Comparison of ENCODE assay signal across 13 mouse cellular contexts in genomic region chr14:99548363-99549248, GRCm38 (mm10).
DNase-seq lines count a peak whose midpoint lies in the region; ATAC-seq and TF ChIP-seq lines count a peak whose summit lies in the region.
"Had no signal": no experiment of that assay in that cellular context is flagged by ENCODE, and none has a peak within 500 bp of the region (broad histone marks: within the 10 kb centered on the region; RNA-seq: fewer than 3 reads in every experiment).

No protein-coding gene starts in this region.

- H3K27me3 ChIP-seq in kidney, embryonic 15.5 days, result no peaks in the 10 kb centered on the region
- H3K27me3 ChIP-seq in lung, embryonic 16.5 days (ENCODE audit: control insufficient read depth, insufficient read depth, low read depth, low read length), result no peaks in the 10 kb centered on the region
- no peaks in the 10 kb centered on the region for H3K27me3 ChIP-seq in stomach, postnatal 0 days (ENCODE audit: control insufficient read depth, insufficient read depth, low read length)
- H3K27me3 ChIP-seq: CH12.LX; midbrain, embryonic 15.5 days; neural tube, embryonic 12.5 days had no signal

- H3K4me1 ChIP-seq in kidney, embryonic 15.5 days, result peaks cover 4% of the 10 kb centered on the region; the same call in 1 of the 2 replicates
- H3K4me1 ChIP-seq in embryonic fibroblast, embryonic 13.5 days (ENCODE audit: control insufficient read depth, insufficient read depth, low read length), result peaks cover 10% of the 10 kb centered on the region; the same call in 1 of the 2 replicates
- peaks cover 8% of the 10 kb centered on the region; the same call in 1 of the 2 replicates for H3K4me1 ChIP-seq in lung, embryonic 16.5 days (replicated peaks; ENCODE audit: control insufficient read depth, insufficient read depth, low read length)
- 0 out of 2 replicates have a peak, but pooled peaks cover 2% of the 10 kb centered on the region for H3K4me1 ChIP-seq in stomach, postnatal 0 days (replicated peaks; ENCODE audit: control insufficient read depth, insufficient read depth)
- H3K4me1 ChIP-seq: midbrain, embryonic 15.5 days; neural tube, embryonic 12.5 days had no signal

- TF ChIP-seq EP300 in stomach, postnatal 0 days (optimal IDR thresholded peaks at IDR 0.05), result no peak

- intact Hi-C loops in left cerebral cortex, postnatal 4 days (cut with DNase I), result no loop called here

- H3K4me3 ChIP-seq in kidney, embryonic 15.5 days (replicated peaks), result no peak overlapping the region
- H3K4me3 ChIP-seq in embryonic fibroblast, embryonic 13.5 days (ENCODE audit: insufficient read depth, low read length), result no peak overlapping the region
- no peak overlapping the region for H3K4me3 ChIP-seq in lung, embryonic 16.5 days (ENCODE audit: low read length)
- H3K4me3 ChIP-seq in stomach, postnatal 0 days (ENCODE audit: low read depth, low read length), result no peak overlapping the region
- H3K4me3 ChIP-seq: heart, adult 2 months; midbrain, embryonic 15.5 days; neural tube, embryonic 12.5 days had no signal

- H3K4me2 ChIP-seq in kidney, embryonic 15.5 days, result no peak overlapping the region
- H3K4me2 ChIP-seq in lung, embryonic 16.5 days (ENCODE audit: low read depth, low read length), result peak overlapping the region; percentile 20; the same call in 1 of the 2 replicates
- H3K4me2 ChIP-seq in stomach, postnatal 0 days (replicated peaks; ENCODE audit: low read depth), result no peak overlapping the region
- H3K4me2 ChIP-seq: midbrain, embryonic 15.5 days; neural tube, embryonic 12.5 days had no signal

- H3K9ac ChIP-seq in kidney, embryonic 15.5 days, result no peak overlapping the region
- H3K9ac ChIP-seq in lung, embryonic 16.5 days (ENCODE audit: low read length), result peak overlapping the region; percentile 28; the same call in 1 of the 2 replicates
- no peak overlapping the region for H3K9ac ChIP-seq in stomach, postnatal 0 days (ENCODE audit: low read length)
- H3K9ac ChIP-seq: midbrain, embryonic 15.5 days; neural tube, embryonic 12.5 days had no signal

- no peak overlapping the region for H3K27ac ChIP-seq in kidney, embryonic 15.5 days
- H3K27ac ChIP-seq in embryonic fibroblast, embryonic 13.5 days (ENCODE audit: insufficient read depth, low read length), result peak overlapping the region; percentile 82
- H3K27ac ChIP-seq in lung, embryonic 16.5 days (ENCODE audit: low read length), result peak overlapping the region; percentile 36
- H3K27ac ChIP-seq in stomach, postnatal 0 days (replicated peaks), result peak overlapping the region; percentile 85
- H3K27ac ChIP-seq: heart, adult 2 months; midbrain, embryonic 15.5 days; neural tube, embryonic 12.5 days had no signal

- 60% methylated on average over 14 of the region's 14 CpGs for WGBS in kidney, embryonic 15.5 days
- WGBS in lung, embryonic 16.5 days, result 29% methylated on average over 14 of the region's 14 CpGs
- WGBS in stomach, postnatal 0 days, result 59% methylated on average over 14 of the region's 14 CpGs

- DNase-seq in kidney, postnatal 36 days, result no peak
- DNase-seq in stomach, postnatal 0 days (ENCODE audit: low spot score), result peak; percentile 37
- no peak for DNase-seq in liver
- DNase-seq in thymus, postnatal 36 days, result no peak
- DNase-seq in left cerebral cortex, postnatal 4 days, result no peak
- DNase-seq: heart, adult 2 months; kidney, postnatal 10 days had no signal

- TF ChIP-seq CTCF in embryonic fibroblast, embryonic 13.5 days (IDR thresholded peaks at IDR 0.05; ENCODE audit: borderline replicate concordance, insufficient read depth, low read length), result no peak
- TF ChIP-seq CTCF in stomach, postnatal 0 days (IDR thresholded peaks at IDR 0.05; ENCODE audit: low read depth), result no peak

- no peaks in the 10 kb centered on the region for H3K36me3 ChIP-seq in kidney, embryonic 15.5 days
- no peaks in the 10 kb centered on the region for H3K36me3 ChIP-seq in lung, embryonic 16.5 days (ENCODE audit: control insufficient read depth, insufficient read depth, low read length)
- H3K36me3 ChIP-seq in stomach, postnatal 0 days (ENCODE audit: control insufficient read depth, insufficient read depth, low read length), result no peaks in the 10 kb centered on the region
- H3K36me3 ChIP-seq: midbrain, embryonic 15.5 days; neural tube, embryonic 12.5 days had no signal

- ATAC-seq in kidney, embryonic 15.5 days (replicated peaks; ENCODE audit: low FRiP score), result 0 out of 2 replicates have a peak, but pooled peaks have one; percentile 36
- ATAC-seq in lung, embryonic 16.5 days (ENCODE audit: low read depth), result peak; percentile 65
- ATAC-seq in stomach, postnatal 0 days (ENCODE audit: low FRiP score, low TSS enrichment), result peak; percentile 95
- ATAC-seq: midbrain, embryonic 15.5 days had no signal

- TF ChIP-seq POLR2A in embryonic fibroblast, embryonic 13.5 days (IDR thresholded peaks at IDR 0.05; ENCODE audit: low read depth, low read length), result no peak

- H3K9me3 ChIP-seq in kidney, embryonic 15.5 days (replicated peaks), result no peaks in the 10 kb centered on the region
- H3K9me3 ChIP-seq in lung, embryonic 16.5 days (ENCODE audit: control insufficient read depth, low read length), result no peaks in the 10 kb centered on the region
- H3K9me3 ChIP-seq in stomach, postnatal 0 days (ENCODE audit: control insufficient read depth, low read length), result no peaks in the 10 kb centered on the region
- H3K9me3 ChIP-seq: midbrain, embryonic 15.5 days; neural tube, embryonic 12.5 days had no signal

Comparison
In these comparisons a context has a peak if more than half of its experiments do, and no peak if none do; other contexts are left out.
1. ATAC-seq: peak in every context shown above with its lines; median percentile 95 in stomach, postnatal 0 days; 65 in lung, embryonic 16.5 days; 36 in kidney, embryonic 15.5 days.